Mouse (Mus musculus) kidney, postnatal 36 days (tissue): ENCODE data around the gene Ercc1.

Experiments used
- DNase-seq, 2 experiments: peaks; one replicate each; pipeline ENCODE4 v3.0.0; 2021 to 2022; ENCODE audit warnings: mixed read lengths in 2 of 2

Ercc1 gene

DNA sequence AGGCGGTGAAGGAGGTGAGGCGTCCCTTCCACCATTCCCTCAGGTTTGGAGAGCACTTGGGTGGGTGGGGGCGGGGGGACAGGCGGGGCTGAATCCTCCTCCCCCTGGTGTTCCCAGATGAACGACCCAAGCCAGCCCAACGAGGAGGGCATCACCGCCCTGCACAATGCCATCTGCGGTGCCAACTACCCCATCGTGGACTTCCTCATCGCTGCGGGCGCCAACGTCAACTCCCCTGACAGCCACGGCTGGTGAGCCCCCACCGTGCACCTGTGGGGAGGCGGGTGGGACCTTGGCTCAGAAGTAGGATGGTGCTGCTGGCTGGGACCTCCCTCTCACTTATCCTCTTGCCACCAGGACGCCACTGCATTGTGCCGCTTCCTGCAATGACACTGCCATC is 30.8 kb downstream of the Ercc1 start:
- no peak for DNase-seq

DNA sequence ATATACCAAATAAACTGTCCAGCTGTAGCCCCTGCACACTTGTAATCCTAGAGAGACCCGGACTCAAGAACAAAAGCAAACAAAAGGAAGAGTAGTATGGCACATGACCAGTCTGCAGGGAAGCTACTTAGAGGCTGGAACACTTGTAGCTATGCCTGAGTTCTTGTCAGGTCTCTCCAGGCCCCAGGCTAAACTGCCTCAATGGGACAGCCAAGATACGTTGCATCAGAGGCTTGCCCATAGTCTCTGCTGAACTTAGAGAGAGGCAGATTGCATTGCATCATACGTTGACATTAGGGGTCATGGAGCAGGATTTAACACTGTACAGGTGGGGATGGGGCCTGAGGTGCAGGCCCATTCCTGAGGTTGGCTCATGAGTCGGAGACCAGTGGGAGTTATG is 31.4 kb downstream of the Ercc1 start:
- no peak for DNase-seq

DNA sequence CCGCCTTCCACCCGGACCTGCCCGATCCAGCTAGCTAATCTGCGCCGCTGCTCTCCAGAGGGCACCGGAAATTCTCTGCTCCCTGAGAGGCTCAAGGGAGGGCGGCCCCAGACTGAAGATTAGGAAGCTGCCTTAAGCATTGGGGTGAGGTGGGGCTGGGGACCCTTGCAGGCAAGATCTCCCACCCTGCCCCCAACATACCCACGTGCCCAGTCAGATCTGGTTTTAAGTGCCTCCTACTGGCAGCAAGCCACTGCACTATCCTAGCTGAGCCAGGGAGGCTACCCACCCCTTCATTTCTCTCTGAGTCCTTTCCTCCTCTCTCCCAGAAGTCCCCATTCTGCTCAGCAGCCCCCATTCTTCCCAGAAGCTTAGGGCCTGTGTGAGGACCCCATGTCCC is 33.5 kb downstream of the Ercc1 start:
- DNase-seq = no peak

DNA sequence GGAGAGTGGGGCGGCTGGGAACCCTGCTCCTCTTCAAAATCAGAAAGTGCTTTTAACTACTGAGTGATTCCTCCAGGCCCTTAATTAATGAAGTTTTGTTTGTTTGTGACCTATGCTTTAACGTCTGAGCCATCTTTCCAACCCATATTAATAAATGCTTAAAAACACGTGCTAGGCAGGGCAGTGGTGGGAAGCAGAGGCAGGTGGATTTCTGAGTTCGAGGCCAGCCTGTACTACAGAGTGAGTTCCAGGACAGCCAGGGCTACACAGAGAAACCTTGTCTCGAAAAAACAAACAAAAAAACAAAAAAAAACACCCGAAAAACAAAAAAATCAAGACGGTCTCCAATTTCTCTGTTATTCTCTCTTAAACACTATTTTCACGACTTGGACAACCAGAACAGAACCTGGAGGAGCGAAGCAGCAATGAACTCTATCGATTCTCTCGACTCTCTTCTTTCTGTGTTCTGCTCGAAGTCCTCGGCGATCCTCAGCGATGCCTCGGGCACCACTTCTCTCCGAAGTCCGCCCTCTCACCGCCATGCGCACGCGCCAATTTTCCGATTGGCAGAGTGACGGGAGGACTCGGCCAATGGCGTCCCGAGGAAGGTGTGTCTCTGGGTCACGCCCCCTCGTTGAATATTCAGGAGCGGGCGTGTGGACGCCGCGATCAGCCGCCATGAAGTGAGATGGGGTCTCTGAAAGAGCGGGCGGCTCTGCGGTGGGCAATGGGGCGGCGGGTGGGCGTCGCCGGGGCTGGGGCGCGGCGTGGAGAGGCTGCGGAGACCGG is 37.0 kb downstream of the Ercc1 start, which contains the start of gene Ercc2:
Gene Ercc2, plus strand, starts transcription at position 634 of the 789 bp plus-strand sequence.
- DNase-seq = peak; percentile 99 to 100

DNA sequence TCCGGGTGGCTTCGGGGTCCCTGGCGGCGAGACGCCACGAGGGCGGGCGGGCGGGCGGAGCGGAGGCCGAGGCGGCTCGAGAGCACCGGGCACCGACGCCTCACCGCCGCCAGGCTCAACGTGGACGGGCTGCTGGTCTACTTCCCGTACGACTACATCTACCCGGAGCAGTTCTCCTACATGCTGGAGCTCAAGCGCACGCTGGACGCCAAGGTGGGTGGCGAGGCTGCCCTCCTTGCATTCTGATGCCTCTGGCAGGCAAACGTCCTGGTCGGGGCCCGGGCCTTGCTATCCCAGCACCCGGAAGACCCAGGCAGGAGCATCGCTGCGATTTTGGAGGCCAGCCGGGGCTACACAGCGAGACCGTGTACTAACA is 37.6 kb downstream of the Ercc1 start:
- peak; percentile 20 to 62 for DNase-seq

DNA sequence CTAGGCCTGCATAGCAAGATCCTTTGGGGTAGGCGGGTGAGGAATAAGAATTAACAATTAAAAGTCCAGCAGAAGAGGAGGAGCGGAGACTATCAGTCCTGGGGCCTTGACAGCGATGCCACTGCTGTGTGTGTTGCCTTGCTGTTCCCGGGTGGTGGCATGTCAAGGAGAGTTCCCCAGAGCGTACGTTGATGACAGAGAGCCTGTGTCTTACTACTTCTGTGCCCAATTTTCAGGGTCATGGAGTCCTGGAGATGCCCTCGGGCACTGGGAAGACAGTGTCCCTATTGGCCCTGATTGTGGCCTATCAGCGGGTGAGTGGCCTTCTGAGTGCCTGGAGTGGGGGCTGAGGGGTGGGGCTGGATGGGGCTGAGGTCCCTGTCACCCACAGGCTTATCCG is 39.1 kb downstream of the Ercc1 start:
- DNase-seq = no peak

DNA sequence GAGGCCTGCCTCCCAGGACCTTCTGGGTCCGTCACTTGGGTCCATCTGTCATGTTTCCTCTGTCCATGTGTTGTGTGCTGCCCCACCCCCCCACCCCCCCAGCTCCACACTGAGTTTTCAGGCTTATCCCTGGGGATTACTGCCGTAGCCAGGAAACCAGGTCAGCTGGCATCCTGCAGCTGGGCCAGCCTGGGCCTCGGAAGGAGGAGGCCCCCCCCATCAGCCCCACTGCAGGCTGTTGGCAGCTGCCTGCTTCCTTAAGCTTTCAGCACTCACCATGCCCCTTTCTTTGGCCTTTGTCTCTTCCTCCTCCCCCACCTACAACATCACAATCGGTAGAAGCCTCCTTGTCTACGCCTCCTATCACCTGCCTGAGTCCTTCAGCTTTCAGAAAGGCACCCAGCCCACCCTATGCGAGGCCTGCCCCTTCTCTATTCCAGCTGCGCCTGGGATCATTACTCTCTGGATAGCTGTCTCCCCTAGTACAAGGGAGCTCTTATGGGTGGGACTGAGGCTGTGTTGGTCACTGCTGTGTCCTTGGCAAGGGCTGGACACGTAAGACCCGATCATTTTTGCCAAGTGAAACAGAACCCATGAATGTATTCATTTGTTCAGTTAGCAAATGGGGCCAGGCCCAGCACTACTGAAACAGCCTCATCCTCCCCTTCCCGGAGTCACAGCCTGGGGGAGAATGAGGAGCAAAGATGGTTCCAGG is 44.3 kb downstream of the Ercc1 start:
- peak in 1 of 2 experiments; percentile 29 for DNase-seq

DNA sequence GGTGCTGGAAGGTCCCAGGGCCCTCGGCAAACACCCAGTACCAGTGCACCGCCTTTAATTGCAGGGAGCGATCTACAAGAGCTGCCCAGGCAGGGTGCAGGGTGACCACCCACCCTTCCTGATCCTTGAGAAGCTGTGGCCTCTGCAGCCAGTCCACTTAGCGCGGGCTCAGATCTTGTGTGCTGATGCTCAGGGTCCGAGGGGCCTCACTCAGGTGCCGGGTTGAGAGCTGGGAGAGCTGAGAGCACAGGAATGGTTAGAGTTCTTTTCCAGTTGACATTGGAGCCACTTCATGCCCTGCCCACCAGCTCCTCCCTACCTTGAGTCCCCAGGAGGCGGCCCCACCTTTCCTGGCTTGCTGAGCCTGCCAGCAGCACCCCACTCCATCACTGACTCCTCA is 49.9 kb downstream of the Ercc1 start:
- DNase-seq = no peak

DNA sequence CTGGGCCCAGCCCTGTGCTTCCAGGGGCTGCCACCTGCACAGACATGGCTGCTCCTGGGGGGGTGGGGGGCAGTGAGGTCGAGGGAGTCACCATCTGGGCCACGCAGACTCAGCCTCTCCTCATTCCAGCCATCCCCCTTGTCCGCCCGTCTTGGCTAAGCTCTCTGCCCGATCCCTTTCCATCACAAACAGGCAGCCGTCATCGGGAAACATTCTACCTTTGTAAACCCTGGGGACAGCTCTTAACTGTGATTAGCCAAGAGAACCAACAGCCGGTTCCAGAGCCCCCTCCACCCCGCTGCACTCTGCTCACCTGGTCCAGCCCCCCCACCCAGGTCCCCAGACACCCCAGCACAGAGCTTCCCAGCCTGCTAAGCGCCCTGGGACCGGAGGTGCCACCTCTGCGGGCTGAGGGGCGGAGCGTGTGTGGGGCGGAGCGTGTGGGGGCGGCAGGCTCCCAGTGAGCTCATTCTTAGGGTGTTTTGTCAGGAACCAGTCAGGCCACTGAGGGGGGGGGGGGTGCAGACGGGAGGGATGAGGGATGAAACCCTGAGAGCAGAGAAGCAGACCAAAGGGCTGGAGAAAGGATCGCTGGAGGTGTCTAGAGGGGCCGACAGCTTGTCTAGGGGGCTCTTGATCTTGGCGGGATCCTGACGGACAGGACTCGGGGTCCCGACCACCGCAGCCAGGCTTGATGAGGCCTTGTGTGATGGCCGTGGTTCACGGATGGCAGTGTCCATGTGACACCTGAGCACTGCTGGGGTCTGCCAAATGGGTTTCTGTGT is 55.1 kb downstream of the Ercc1 start:
- peak; percentile 63 to 78 for DNase-seq

DNA sequence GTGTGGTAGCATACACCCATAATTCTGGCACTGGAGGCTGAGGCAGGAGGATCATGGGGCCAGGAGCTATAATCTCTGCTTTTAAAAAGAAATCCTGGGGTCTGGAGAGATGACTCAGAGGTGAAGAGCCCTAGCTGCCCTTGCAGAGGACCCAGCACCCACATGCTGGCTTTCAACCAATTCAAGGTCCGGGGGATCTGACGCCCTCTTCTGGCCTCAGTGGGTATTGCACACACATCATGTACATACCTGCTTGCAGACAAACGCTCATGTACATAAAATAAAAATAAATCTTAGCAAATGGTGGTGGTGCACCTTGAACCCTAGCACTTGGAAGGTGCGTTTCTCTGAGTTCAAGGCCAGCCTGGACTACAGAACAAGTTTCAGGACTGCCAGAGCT is 56.4 kb downstream of the Ercc1 start:
- no peak for DNase-seq

DNA sequence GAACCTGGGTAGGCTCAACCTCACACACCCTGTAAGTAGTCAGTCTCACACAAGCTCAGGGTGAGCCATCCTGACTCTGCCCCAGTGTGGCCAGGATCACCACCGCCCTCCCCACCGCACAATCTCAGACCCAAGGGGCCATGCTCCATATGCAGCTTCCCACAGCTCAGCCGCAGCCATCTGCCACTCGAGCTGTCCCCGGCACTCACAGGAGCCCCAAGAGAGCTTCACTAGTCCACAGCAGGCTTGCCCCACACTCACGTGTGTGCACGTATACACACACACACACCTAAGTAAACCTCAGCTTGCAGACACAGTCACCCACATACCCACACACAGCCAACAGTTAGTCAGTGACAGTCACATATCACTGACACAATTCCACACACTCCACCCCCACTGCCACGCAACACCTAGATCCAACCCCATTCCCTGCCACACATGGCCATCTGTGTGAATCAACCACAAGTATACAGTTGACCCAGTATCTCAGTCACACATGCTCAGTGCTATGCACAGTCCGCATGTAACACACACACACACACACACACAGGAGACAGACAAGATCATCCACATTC is 58.0 kb downstream of the Ercc1 start:
- no peak for DNase-seq

DNA sequence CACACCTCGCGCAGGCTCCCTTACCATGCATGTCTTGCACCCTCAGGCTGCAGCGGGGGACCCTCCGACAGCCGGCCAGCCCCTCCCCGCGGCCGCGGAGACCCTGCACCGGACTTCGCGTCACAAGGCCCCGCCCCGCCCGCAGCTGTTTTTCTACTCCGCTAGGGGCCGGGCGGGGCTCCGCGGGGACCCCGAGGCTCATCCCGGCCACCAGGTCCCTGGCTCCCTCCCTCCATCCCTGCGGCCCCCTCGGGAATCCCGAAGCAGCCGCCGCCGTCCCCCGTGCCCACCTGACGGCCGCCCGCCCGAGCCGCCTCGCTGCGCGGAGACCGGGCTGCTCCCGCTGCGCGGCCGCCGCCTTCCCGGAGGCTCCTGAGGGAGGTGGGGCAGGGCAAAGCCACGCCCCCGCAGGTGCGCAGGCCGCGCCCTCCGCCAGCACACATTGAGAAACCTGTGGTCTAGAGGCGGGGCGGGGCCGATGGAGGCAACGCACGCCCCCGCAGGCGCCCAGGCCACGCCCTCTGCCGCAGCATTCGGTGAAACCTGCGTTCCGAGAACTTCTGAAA is 59.2 kb downstream of the Ercc1 start, which contains the start of gene Klc3:
Gene Klc3, minus strand, starts transcription at position 374 of the 566 bp plus-strand sequence.
- DNase-seq = peak; percentile 88 to 91

DNA sequence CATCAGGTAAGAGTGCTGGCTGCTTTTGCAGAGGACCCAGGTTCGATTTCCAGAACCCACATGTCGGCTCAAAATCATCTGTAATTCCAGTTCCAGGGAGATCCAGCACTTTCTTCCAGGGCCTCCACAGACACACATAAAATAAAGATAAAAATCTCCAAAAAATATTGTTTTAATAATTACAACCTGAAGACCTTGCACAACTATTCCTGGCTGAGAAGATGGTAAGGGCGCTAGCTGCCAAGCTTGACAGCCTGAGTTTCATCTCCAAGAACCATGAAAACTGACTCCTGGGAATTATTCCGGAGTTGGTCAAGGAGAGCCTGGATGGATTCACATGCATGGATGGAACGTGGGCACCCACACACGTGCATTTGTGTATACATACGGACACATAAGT is 59.9 kb downstream of the Ercc1 start, which contains the start of gene Ckm:
Gene Ckm, plus strand, starts transcription at position 301 of the 400 bp plus-strand sequence.
- no peak for DNase-seq

DNA sequence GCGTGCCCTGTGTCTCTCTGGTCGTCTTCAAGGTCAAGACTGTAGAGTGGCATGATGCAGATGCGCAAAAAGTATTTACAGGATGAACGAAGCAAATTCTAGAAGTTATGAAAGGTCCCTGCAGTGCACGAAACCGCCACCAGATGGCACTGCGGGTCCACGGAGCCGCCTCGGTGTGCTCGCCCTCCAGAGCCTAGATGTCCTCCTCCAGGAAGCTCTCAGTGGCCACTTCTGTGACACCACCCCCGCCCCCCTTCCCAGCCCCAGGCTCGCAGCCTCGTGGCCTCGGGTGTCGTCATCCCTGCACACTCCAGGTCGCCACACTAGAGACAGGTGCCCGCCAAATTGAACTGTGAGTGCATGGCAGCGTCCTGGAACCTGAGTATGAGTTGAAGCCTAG is 60.8 kb downstream of the Ercc1 start:
- peak; percentile 74 to 93 for DNase-seq
